Mouse (Mus musculus): Measurements from ENCODE around the gene Cd164. TPM values are rescaled to one million over a fixed set of nuclear protein-coding genes. Genes with fewer than 3 reads are reported as not detected.

The Cd164 gene
- total RNA-seq (2014; rRNA removed), result 31.3 and 35.7 TPM in 2 replicates
- 61.8 and 61.9 TPM in 2 replicates for polyA plus RNA-seq (2015; fragmentation: Nextera tagmentation; extraction: Ambion mirVana)

GRCm38 (mm10) chr10:41518981-41519618, at the start of gene Cd164:
TSS of gene Cd164 (plus strand) at chr10:41519414.
- Histone ChIP-seq H3K27me3 (ENCODE audit: insufficient read depth, low read length) (no peaks in the 10 kb centered on the region), H3K4me2 (ENCODE audit: low read depth, low read length) (peak within 1 kb of the TSS; percentile 94), H3K27ac (peak within 1 kb of the TSS; percentile 100), H3K9ac (replicated peaks; ENCODE audit: low read length) (peak within 1 kb of the TSS; percentile 91), H3K9me3 (ENCODE audit: low read length) (no peaks in the 10 kb centered on the region), H3K36me3 (ENCODE audit: insufficient read depth, low read length) (no peaks in the 10 kb centered on the region), H3K4me1 (ENCODE audit: insufficient read depth, low read length) (peaks cover 24% of the 10 kb centered on the region), H3K4me3 (ENCODE audit: low read length) (peak within 1 kb of the TSS; percentile 96)
- ATAC-seq (peak; percentile 94), DNase-seq (ENCODE audit: low spot score) (peak; percentile 97)
- TF ChIP-seq CTCF (IDR thresholded peaks at IDR 0.05; ENCODE audit: low read depth), result no peak
- under 1% methylated on average over 61 of the region's 69 CpGs for WGBS

GRCm38 (mm10) chr10:41470693-41471092, 48.5 kb upstream of the Cd164 start:
- no peak for ATAC-seq
- TF ChIP-seq CTCF (IDR thresholded peaks at IDR 0.05; ENCODE audit: low read depth), result no peak
- 83% methylated on average over 3 of the region's 3 CpGs for WGBS

GRCm38 (mm10) chr10:41472534-41472933, 46.7 kb upstream of the Cd164 start:
- Histone ChIP-seq H3K9me3 (ENCODE audit: low read length) (no peaks in the 10 kb centered on the region), H3K4me1 (ENCODE audit: insufficient read depth, low read length) (no peaks in the 10 kb centered on the region), H3K4me3 (ENCODE audit: low read length) (no peak overlapping the region), H3K9ac (replicated peaks; ENCODE audit: low read length) (no peak overlapping the region), H3K36me3 (ENCODE audit: insufficient read depth, low read length) (no peaks in the 10 kb centered on the region), H3K27me3 (ENCODE audit: insufficient read depth, low read length) (no peaks in the 10 kb centered on the region), H3K27ac (no peak overlapping the region), H3K4me2 (ENCODE audit: low read depth, low read length) (no peak overlapping the region)
- no peak for DNase-seq (ENCODE audit: low spot score)
- ATAC-seq, result no peak
- TF ChIP-seq CTCF (IDR thresholded peaks at IDR 0.05; ENCODE audit: low read depth), result no peak

More at GRCm38 (mm10) chr10:41470693-41471092, 48.5 kb upstream of the Cd164 start:
- no peaks in the 10 kb centered on the region for H3K4me1 ChIP-seq (ENCODE audit: insufficient read depth, low read length)
- H3K27ac ChIP-seq, result no peak overlapping the region
- no peak overlapping the region for H3K9ac ChIP-seq (replicated peaks; ENCODE audit: low read length)
- H3K4me2 ChIP-seq (ENCODE audit: low read depth, low read length), result no peak overlapping the region
- H3K4me3 ChIP-seq (ENCODE audit: low read length), result no peak overlapping the region
- DNase-seq (ENCODE audit: low spot score), result no peak
- no peaks in the 10 kb centered on the region for H3K9me3 ChIP-seq (ENCODE audit: low read length)
- H3K36me3 ChIP-seq (ENCODE audit: insufficient read depth, low read length), result no peaks in the 10 kb centered on the region
- H3K27me3 ChIP-seq (ENCODE audit: insufficient read depth, low read length), result no peaks in the 10 kb centered on the region

- 76% methylated on average over 5 of the region's 5 CpGs for WGBS
These were observed 46.2 kb upstream of the Cd164 start for GRCm38 (mm10) chr10:41472962-41473481.

GRCm38 (mm10) chr10:41473782-41474468, 45.3 kb upstream of the Cd164 start:
- no peak overlapping the region for H3K4me3 ChIP-seq (ENCODE audit: low read length)
- TF ChIP-seq CTCF (IDR thresholded peaks at IDR 0.05; ENCODE audit: low read depth), result no peak
- no peaks in the 10 kb centered on the region for H3K4me1 ChIP-seq (ENCODE audit: insufficient read depth, low read length)
- H3K36me3 ChIP-seq (ENCODE audit: insufficient read depth, low read length), result no peaks in the 10 kb centered on the region
- WGBS, result 88% methylated on average over 6 of the region's 6 CpGs
- no peaks in the 10 kb centered on the region for H3K27me3 ChIP-seq (ENCODE audit: insufficient read depth, low read length)
- H3K9me3 ChIP-seq (ENCODE audit: low read length), result no peaks in the 10 kb centered on the region
- no peak overlapping the region for H3K27ac ChIP-seq
- H3K9ac ChIP-seq (replicated peaks; ENCODE audit: low read length), result no peak overlapping the region
- DNase-seq (ENCODE audit: low spot score) (no peak), ATAC-seq (no peak)
- no peak overlapping the region for H3K4me2 ChIP-seq (ENCODE audit: low read depth, low read length)

More at GRCm38 (mm10) chr10:41472962-41473481, 46.2 kb upstream of the Cd164 start:
- Histone ChIP-seq H3K4me2 (ENCODE audit: low read depth, low read length) (no peak overlapping the region), H3K4me3 (ENCODE audit: low read length) (no peak overlapping the region), H3K36me3 (ENCODE audit: insufficient read depth, low read length) (no peaks in the 10 kb centered on the region), H3K27me3 (ENCODE audit: insufficient read depth, low read length) (no peaks in the 10 kb centered on the region), H3K27ac (no peak overlapping the region), H3K9ac (replicated peaks; ENCODE audit: low read length) (no peak overlapping the region), H3K9me3 (ENCODE audit: low read length) (no peaks in the 10 kb centered on the region), H3K4me1 (ENCODE audit: insufficient read depth, low read length) (no peaks in the 10 kb centered on the region)
- DNase-seq (ENCODE audit: low spot score) (no peak), ATAC-seq (no peak)
- no peak for TF ChIP-seq CTCF (IDR thresholded peaks at IDR 0.05; ENCODE audit: low read depth)

GRCm38 (mm10) chr10:41474981-41475391, 44.2 kb upstream of the Cd164 start:
- Histone ChIP-seq H3K36me3 (ENCODE audit: insufficient read depth, low read length) (no peaks in the 10 kb centered on the region), H3K9me3 (ENCODE audit: low read length) (no peaks in the 10 kb centered on the region), H3K27me3 (ENCODE audit: insufficient read depth, low read length) (no peaks in the 10 kb centered on the region), H3K4me1 (ENCODE audit: insufficient read depth, low read length) (no peaks in the 10 kb centered on the region), H3K27ac (0 out of 2 replicates have a peak overlapping the region, but pooled peaks have one; percentile 15), H3K4me2 (ENCODE audit: low read depth, low read length) (no peak overlapping the region), H3K4me3 (ENCODE audit: low read length) (no peak overlapping the region), H3K9ac (replicated peaks; ENCODE audit: low read length) (no peak overlapping the region)
- 81% methylated on average over 1 of the region's 1 CpGs for WGBS
- no peak for TF ChIP-seq CTCF (IDR thresholded peaks at IDR 0.05; ENCODE audit: low read depth)
- ATAC-seq (no peak), DNase-seq (ENCODE audit: low spot score) (no peak)
